Mouse (Mus musculus): ENCODE data around the gene Hoxa13. TPM values are rescaled to one million over a fixed set of nuclear protein-coding genes. Genes with fewer than 3 reads are reported as not detected.

Hoxa13 gene
- polyA plus RNA-seq, 1 experiment: not detected

DNA sequence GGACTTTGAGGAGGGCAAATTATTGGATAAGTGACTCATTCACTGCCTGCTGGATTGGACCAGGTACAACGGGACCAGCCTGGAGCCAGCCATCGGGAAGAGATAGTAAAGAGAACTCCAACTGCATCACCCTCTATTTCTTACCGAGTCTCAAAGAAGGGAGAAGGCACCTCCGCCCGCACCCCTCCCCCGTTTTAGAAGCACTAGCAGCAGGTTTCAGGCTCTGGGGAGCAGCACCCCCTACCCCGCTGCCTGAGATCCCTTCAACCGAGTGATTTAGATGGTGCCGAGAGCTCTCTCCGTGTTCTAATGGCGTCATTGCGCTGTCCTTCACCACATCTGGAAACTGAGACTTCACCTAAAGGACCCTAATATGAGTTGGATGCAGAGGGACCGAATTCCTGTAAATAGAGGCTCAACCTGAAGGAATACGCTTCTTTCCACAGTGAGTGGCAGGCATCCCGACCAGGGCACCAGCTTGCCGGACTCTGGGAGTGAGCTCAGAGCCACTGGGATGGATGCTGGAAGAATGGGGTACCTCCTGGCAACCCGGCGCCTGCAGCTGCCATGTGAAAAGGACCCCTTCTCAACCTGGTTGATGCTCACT, 4.7 kb upstream of the Hoxa13 start:
- Histone ChIP-seq H3K4me1 (ENCODE audit: control insufficient read depth, insufficient read depth, low read length) (peaks cover 3% of the 10 kb centered on the region; the same call in 1 of the 2 replicates), H3K4me3 (replicated peaks; ENCODE audit: extremely low read depth, low read depth, low read length) (no peak overlapping the region)
- WGBS: 4% methylated on average over 18 of the region's 18 CpGs
- DNase-seq: no peak
- no peak for TF ChIP-seq CTCF (IDR thresholded peaks at IDR 0.05; ENCODE audit: insufficient read depth, low read length)
- no peak for TF ChIP-seq POLR2A (IDR thresholded peaks at IDR 0.05; ENCODE audit: borderline replicate concordance, extremely low read depth, low read depth, low read length)

DNA sequence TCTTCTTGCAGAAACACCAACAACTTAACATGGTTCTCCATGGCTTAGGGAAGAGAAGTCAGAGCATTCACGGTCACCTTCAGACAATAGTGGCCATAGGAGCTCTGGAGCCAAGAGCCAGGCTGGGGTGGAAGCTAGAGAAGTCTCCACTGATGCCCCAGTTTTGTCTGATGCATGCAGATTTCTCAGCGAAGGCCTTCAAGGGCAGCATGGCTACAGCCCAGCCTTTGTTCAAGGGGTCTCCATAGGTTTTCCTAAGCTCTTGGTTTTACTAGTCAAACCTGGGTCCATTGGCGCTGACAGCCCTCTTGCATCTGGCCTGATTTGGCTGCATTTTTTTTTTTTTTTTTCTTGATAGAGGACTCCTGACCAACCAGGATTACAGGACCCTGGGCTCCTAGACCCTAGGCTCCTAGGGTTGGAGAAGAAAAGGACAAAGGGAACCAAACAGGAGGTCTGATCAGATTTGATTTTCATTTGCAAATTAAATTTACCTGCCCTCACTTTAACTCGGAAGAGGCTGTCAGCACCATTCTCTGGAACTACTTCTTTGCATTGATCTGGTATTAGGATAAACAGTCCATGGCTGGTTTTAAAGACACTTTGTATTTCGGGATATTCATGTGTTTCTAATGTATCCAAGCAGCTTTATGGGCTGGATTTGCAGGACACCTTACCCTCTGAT, 3.6 kb upstream of the Hoxa13 start:
- DNase-seq: no peak
- no peak overlapping the region for H3K4me3 ChIP-seq (replicated peaks; ENCODE audit: extremely low read depth, low read depth, low read length)
- peaks cover 3% of the 10 kb centered on the region; the same call in 1 of the 2 replicates for H3K4me1 ChIP-seq (ENCODE audit: control insufficient read depth, insufficient read depth, low read length)
- 13% methylated on average over 5 of the region's 5 CpGs for WGBS
- TF ChIP-seq CTCF (IDR thresholded peaks at IDR 0.05; ENCODE audit: insufficient read depth, low read length) (no peak), POLR2A (IDR thresholded peaks at IDR 0.05; ENCODE audit: borderline replicate concordance, extremely low read depth, low read depth, low read length) (no peak)

DNA sequence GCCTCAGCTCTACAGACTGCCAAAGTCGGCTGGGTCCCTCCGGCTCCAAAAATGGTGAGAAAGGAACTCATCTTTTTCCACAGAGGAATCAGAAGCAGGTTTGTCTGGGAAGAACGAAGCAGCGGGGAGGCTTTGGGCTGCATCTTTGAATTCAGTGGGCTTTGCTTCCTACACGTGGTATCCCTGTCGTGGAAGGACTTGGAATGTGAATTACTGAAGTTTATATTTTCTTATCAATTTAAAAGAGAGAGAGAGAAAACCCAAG, 2.6 kb upstream of the Hoxa13 start:
- DNase-seq: peak; percentile 9
- TF ChIP-seq POLR2A (IDR thresholded peaks at IDR 0.05; ENCODE audit: borderline replicate concordance, extremely low read depth, low read depth, low read length): no peak

DNA sequence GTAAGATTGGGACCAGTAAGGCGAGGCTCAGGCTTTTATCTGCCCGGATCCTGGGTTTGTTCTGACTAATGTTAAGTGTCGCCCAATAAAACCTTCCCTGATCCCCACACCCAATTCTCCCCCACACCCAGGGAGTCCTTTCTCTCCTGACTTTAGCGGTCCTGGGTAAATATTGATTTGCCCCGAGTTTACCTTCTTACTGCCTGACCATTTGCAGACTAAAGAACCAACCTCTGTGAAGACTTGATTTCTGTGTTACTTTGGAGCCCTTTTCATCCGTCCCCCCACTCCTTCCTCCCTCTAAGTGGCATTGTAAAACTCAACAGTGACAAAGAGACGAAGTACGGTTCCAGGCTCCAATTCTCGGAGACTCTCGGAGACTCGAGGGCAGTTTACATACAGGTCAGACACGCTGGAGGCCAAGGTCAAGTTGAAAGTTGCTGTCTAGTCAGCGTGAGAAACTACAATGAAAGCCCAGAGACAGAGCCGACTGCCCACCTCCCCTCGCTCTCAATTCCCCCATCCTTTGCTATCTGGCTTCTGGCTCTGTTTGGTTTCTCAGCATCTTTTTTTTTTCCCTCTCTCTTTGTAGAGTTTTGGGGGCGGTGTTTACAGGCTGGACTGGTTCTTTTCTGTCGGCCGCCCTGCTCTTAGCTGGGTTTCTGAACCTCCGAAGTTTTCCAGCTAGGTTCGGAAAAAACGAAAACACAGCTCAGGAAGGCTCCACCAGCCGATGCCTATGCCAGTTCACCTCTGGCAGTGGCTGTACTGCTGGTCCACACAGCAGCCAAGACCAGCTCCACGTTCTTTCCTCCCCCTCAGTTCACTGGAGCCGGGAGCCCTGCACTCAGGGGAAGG, 2.0 kb upstream of the Hoxa13 start:
- no peak for TF ChIP-seq CTCF (IDR thresholded peaks at IDR 0.05; ENCODE audit: insufficient read depth, low read length)
- TF ChIP-seq POLR2A (IDR thresholded peaks at IDR 0.05; ENCODE audit: borderline replicate concordance, extremely low read depth, low read depth, low read length): no peak
- 6% methylated on average over 24 of the region's 24 CpGs for WGBS
- Histone ChIP-seq H3K4me1 (ENCODE audit: control insufficient read depth, insufficient read depth, low read length) (peaks cover 3% of the 10 kb centered on the region; the same call in 1 of the 2 replicates), H3K4me3 (replicated peaks; ENCODE audit: extremely low read depth, low read depth, low read length) (no peak overlapping the region)
- DNase-seq: no peak

More for the DNA sequence above, 2.6 kb upstream of the Hoxa13 start:
- Histone ChIP-seq H3K4me1 (ENCODE audit: control insufficient read depth, insufficient read depth, low read length) (peaks cover 3% of the 10 kb centered on the region; the same call in 1 of the 2 replicates), H3K4me3 (replicated peaks; ENCODE audit: extremely low read depth, low read depth, low read length) (no peak overlapping the region)
- 7% methylated on average over 6 of the region's 6 CpGs for WGBS

DNA sequence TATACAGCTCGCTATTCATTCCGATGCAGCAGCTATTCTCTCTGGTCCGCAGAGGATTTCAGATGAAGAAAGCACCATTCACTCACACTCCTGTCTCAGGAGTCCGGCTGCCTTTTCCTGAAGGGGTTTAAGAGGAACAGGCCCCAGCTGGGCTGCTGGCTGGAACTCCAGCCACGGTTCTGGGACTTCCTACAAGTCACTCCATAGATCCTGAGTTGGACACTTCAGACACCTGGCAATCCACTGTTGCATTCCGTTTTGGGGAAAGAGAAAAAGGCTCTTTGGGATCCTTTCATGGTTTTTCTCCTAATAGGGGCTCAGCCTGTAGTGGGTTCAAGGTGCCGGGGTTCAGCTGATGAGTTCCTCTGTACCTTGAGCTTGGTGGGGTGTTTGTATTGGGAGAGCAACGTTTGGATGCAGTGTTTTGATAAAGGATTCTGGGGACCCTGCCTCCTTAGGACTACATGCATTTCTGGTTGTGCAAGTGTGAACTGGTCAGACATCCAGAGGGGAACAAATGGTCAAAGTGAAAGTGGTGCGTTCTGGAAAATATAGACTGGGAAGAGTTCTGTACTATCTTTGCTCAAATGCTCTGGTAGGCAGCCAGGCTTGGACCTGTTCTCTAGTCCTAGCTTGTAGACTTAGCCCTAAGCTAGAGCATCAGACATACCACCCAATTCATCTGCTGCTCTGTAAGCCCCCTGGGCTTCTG, 1.2 kb upstream of the Hoxa13 start:
- WGBS: 11% methylated on average over 9 of the region's 9 CpGs
- Histone ChIP-seq H3K4me1 (ENCODE audit: control insufficient read depth, insufficient read depth, low read length) (peaks cover 3% of the 10 kb centered on the region; the same call in 1 of the 2 replicates), H3K4me3 (replicated peaks; ENCODE audit: extremely low read depth, low read depth, low read length) (no peak overlapping the region)
- TF ChIP-seq POLR2A (IDR thresholded peaks at IDR 0.05; ENCODE audit: borderline replicate concordance, extremely low read depth, low read depth, low read length) (no peak), CTCF (IDR thresholded peaks at IDR 0.05; ENCODE audit: insufficient read depth, low read length) (no peak)
- DNase-seq: no peak

DNA sequence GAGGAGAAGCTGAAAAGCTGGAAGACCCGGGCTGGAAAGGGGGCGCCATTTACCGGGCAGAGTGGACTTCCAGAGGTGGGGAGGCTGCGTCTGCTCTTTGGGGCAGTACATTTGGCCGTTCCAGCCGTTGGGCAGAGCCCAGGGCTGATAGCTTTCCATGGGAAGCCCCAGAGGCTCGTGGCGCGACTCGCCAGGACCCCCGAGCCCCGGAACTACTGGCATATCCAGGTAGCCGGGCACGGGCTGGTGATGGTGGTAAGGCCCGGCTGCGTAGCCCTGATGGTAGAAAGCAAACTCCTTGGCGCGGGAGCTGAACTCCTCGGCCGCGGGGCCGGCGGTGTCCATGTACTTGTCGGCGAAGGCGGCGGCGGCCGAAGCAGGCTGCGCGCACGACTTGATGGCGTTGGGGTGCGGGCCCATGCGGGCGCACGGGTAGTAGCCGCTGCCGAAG, 844 bp downstream of the Hoxa13 start:
- no peak for DNase-seq
- Histone ChIP-seq H3K4me3 (replicated peaks; ENCODE audit: extremely low read depth, low read depth, low read length) (no peak overlapping the region), H3K4me1 (ENCODE audit: control insufficient read depth, insufficient read depth, low read length) (peaks cover 3% of the 10 kb centered on the region; the same call in 1 of the 2 replicates)
- no peak for TF ChIP-seq POLR2A (IDR thresholded peaks at IDR 0.05; ENCODE audit: borderline replicate concordance, extremely low read depth, low read depth, low read length)
- WGBS: 3% methylated on average over 39 of the region's 39 CpGs

DNA sequence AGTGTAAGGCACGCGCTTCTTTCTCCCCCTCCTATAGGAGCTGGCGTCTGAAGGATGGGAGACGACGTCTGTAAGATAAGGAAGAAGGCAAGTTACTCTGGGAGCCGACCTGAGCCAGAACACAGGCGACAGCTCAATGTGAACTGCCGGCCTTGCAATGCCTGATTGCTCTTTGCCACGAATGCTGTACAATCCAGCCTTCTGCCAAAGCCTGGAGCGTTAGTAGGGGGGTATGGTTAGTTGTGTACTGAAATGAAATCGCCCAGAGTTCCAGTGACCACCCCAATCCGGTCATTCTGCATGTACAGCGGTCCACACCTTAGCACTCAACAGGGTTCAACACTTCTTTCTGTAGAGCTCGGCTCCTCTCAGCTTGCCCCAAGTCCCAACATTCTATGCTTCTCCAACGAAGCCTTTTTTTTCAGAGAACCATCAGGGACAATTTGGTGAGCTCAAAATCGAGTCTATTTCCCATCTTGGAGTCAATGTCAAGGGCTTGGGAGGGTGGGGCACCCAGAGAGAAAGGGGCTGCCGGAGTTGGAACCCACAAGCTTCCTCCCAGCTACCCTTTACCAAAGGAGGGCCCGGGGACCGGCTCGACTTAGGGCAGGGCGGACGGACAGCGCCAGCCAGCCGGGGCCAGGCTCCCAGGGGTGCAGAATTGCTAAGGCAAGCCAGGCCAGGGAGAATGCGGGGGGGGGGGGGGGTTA, 1.4 kb downstream of the Hoxa13 start:
- TF ChIP-seq POLR2A (IDR thresholded peaks at IDR 0.05; ENCODE audit: borderline replicate concordance, extremely low read depth, low read depth, low read length) (no peak), CTCF (IDR thresholded peaks at IDR 0.05; ENCODE audit: insufficient read depth, low read length) (no peak)
- peaks cover 3% of the 10 kb centered on the region; the same call in 1 of the 2 replicates for H3K4me1 ChIP-seq (ENCODE audit: control insufficient read depth, insufficient read depth, low read length)
- no peak for DNase-seq
- 6% methylated on average over 25 of the region's 25 CpGs for WGBS
- no peak overlapping the region for H3K4me3 ChIP-seq (replicated peaks; ENCODE audit: extremely low read depth, low read depth, low read length)

DNA sequence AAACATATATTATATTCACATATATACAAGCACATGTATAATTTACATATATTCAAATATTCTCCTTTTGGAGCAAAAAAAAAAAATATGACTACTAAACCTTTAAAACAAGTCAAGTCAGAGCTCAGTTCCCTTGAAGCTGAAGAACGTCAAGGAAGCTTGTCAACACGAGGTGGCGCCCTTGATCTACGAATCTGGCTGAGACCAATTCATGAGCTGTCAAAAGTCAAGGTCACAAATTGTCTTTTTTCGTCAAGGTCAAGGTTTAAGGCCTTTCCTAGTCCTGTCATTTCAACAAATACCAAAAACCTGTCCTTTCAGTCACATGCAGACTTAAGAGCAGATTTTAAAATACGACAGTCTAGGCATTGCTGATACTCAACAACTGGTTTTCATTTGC, 3.7 kb downstream of the Hoxa13 start:
- peak; percentile 79 for DNase-seq

More for the DNA sequence above, 3.7 kb downstream of the Hoxa13 start:
- H3K4me1 ChIP-seq (ENCODE audit: control insufficient read depth, insufficient read depth, low read length): peaks cover 3% of the 10 kb centered on the region; the same call in 1 of the 2 replicates
- no peak overlapping the region for H3K4me3 ChIP-seq (replicated peaks; ENCODE audit: extremely low read depth, low read depth, low read length)
- peak; percentile 70 for TF ChIP-seq CTCF (IDR thresholded peaks at IDR 0.05; ENCODE audit: insufficient read depth, low read length)
- no peak for TF ChIP-seq POLR2A (IDR thresholded peaks at IDR 0.05; ENCODE audit: borderline replicate concordance, extremely low read depth, low read depth, low read length)
- WGBS: under 1% methylated on average over 6 of the region's 6 CpGs

Data from lung, adult 2 months (tissue).